Mouse (Mus musculus) layer of hippocampus, adult 8-10 months (tissue): ENCODE measurements around the gene Clcnka. TPM values are rescaled to one million over a fixed set of nuclear protein-coding genes. Genes with fewer than 3 reads are reported as not detected.

Experiments used
- DNase-seq, 2 experiments: peaks; one replicate each; pipeline ENCODE4 v3.0.0; 2022; ENCODE audit warnings: low spot score in 2 of 2
- total RNA-seq, 4 experiments: library from RNA; stranded (reverse); gene quantifications; 2 replicates each; pipeline ENCODE4 v1.2.4; 2022

Gene Clcnka
- total RNA-seq, 4 experiments from 2014 or later, result not detected

DNA sequence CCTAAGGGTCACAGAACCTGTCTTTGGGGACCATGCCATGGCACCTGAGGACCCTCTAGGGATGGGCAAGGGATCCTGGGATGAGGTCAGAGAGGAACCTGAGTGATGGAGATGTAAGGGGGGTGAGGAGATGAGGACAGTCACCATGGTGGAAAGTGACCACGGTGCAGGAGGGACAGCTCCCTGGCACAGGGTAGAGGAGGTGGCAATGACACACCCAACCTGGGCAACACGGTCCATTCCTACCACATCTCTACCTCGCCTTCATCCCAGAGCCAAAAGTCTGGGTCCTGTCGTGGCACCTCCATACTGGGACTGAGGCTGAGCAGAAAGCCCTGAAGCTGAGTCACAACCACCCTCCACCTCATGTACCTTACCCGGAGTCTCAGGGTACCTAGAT lies 24.3 kb upstream of the Clcnka start:
- DNase-seq, result no peak

DNA sequence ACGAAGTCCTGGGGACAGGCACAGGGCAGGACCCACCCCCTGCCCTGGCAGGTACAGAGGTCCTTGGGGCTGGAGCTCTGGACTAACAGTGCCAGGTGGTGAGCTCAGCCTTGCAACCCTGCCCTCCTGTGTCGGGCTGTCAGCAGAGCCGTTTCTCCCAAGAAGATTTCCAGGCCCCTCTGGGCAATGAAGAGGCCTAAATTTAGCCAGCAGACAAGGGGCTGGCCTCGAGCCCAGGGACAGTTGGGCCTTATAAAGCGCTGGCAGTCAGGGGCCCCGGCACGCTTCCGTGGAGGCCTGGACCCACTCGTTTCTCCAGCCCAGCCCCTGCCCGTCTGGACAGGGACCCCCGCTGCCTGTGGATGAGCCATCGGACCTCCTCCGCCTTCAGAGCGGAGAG lies 22.9 kb upstream of the Clcnka start:
- DNase-seq, result no peak

DNA sequence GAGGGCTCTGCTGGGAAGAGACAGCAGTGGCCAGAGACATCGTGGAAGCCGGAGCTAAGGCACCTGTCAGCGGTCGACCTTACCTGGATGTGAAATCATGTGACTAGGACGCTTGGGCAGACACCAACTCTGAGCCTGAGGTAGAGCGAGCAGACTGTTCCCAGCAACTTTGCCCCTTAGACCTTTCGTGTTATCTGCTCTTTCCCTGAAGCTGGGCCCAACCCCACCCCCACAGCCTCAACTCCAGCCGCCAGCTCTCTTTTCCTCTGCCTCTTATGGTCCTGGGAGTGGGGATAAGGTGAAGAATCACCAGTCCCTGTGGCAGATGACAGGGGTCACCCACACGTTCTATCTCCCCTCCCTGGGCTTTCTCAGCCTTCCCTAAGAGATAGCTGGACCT lies 22.4 kb upstream of the Clcnka start:
- DNase-seq, result no peak

DNA sequence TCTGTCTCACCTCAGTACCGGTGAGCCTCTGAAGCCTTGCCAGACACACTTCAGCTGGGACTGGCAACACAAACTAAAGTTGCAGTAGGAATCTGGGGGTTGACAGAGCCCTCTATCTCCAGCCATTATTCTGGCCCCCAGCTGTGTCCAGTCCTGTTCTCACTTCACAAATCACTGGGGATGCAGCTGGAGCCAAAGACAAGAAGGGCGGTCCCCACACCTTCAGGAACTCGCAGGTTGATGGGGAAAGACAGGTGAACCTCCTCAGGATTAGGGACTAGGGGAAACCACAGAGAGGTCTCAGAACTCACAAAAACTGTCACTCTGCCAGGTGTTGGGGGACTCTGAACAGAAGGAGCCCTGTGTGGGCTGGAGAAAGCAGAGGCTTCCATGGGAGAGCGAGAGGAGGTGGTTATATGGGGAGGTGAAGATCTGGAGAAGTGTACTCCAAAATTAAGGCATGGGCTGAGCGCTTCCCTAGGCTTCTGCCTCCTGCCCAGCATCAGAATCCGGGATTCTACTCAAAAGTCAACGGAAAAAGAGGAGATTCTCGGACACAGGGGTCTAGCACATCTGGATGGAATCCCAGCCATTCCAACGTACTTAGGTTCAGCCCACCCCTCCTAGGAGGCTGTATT lies 21.8 kb upstream of the Clcnka start, which contains the start of gene Hspb7:
TSS of gene Hspb7 (plus strand) at position 588 of the 638 bp plus-strand sequence.
- DNase-seq, result no peak

DNA sequence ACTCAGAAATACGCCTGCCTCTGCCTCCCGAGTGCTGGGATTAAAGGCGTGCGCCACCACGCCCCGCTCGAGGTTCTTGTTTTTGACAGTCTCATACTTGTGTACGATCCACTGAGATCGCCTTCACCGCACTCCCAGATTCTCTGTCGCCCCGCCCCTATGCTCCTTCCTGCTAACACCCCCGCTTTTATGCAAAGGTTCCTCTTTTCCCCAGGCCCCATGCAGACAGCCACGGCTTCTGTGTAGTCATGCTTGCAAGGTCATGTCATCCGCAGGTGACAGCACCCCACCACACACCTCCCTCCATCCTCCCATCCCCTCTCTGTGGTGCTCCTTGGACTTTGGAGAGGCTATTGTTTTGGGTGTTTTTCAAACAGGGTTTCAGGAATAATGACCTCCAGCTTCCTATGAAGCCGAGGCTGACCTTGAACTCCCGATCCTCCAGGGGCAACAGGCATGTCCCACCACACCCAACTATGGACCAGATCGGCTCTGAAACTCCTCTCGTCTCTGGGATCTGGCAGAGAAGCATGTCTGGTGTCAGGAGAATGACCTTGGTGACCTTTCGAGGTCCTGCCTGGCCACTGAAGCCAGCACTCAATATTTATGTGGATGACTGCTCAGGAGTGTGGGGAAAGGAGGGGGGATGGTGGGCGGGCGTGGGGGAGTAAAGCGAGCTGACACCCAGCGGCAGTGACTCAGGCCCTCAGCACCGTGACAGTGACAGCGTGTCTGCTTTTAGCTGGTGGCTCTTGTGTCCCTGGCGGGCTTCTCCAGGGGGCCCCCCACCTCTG lies 21.1 kb upstream of the Clcnka start:
- DNase-seq, result no peak

DNA sequence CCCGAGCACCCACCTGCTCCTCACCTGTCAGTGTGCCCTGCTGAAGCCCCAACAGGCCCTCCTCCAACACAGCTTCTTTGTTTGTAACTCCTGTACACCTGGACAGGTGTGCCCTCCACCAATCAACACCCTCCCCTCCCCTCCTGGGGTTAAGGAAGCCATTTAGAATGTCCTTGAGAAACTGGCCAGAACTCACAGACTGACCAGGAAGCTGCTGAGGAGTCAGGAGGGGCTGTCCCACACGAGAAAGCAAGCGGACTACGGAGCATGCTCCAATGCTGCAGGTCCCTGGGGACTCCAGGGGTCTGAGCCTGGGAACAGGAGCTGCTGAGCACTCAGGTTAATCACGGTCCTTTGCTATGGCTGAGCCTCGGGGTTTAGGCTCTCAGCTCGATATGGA lies 17.4 kb upstream of the Clcnka start, which contains the start of gene Clcnkb:
TSS of gene Clcnkb (minus strand) at position 91 of the 400 bp plus-strand sequence.
- DNase-seq, result no peak

DNA sequence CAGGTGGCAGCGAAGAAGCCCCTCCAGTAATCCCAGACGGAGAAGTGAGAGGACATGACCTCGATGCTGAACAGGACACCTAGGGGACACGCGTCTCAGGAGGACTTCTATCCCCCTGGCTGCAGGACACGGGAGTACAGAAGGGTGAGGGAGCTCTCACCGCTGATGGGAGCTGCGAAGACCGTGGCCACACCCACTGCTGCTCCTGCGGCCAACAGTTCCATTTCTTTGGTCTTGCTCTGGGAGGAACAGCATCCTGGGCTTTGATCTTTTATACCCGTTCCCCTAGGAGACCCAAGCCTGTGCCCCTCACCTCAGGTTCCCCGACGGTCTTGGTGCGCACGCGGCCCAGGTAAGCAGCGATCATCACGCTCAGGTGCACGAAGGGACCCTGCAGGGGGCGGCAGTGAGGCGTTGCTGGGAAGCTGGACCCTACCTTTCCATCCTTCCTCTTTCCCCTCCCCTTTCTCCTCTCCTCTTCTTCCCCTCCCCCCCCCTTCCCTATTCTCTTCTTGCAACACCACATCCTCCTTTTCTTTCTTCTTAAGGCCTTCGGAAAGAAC lies 13.0 kb upstream of the Clcnka start:
- DNase-seq, result no peak

DNA sequence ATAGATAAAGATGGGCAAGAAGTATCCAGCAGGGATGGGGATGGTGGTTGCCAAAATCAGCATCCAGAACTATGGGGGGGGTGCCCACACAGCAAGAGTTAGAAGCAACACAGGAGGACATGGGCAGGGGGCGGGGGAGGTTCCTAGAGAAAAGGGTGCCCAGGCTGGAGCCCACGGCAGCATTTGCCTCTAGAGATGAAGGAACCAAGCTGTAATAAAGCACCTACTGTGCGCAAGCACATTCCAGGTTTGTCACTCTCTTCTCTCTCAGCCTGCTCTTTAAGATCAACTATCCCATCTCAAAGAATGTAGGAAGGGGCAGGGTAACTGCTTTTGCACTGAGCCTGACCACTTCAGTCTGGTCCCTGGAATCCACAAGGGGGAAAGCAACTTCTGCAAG lies 10.1 kb upstream of the Clcnka start:
- DNase-seq, result no peak

DNA sequence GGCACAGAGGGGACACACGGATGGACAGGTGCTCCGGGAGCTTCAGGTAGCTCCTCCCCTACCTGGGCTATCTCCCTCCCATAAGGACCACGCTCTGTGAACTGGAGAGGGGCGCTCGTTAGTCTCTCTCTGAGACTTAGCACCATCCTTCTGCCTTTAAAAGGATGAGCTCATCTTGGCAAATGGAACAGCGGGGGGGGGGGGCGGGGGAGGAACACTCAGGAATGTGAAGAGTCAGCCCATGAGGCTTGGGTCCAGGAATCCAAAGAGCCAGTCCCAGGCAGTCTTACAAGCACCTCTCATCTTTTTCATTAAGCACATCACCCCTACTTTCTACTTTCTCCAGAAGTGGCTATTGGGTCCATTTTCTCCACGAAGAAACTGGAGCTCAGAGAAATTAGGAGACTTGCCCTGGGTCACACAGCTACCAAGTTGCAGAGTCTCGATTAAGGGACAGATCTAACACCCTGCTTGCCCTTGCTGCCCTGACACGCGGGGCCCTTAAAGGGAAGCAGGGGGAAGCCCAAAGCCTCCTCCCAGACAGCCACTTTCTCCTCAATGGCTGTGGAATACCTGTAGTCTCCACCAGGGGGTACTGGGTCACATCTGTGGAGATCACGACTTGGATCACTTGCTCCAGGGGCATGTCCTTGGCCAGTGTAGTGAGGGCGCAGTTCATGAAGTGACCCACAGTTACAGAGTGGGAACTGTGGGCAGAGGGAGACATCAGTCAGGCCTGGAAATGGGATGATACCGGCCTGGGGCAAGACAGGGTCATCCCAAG lies 8.2 kb upstream of the Clcnka start:
- DNase-seq, result no peak

DNA sequence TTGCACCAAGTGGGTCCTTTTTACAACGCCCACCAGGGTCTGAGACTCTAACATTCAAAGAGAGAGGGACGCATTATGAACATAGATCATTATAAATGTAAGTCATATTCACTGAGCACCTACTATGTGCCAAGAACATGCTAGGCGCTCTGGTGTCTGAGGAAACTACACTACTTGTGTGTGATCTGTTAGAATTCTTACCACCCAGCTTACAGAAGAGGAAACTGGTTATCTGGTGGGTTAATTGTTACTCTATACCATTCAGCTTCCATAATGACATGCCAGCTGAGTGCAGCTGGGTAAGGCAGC lies 6.7 kb upstream of the Clcnka start:
- DNase-seq, result no peak

DNA sequence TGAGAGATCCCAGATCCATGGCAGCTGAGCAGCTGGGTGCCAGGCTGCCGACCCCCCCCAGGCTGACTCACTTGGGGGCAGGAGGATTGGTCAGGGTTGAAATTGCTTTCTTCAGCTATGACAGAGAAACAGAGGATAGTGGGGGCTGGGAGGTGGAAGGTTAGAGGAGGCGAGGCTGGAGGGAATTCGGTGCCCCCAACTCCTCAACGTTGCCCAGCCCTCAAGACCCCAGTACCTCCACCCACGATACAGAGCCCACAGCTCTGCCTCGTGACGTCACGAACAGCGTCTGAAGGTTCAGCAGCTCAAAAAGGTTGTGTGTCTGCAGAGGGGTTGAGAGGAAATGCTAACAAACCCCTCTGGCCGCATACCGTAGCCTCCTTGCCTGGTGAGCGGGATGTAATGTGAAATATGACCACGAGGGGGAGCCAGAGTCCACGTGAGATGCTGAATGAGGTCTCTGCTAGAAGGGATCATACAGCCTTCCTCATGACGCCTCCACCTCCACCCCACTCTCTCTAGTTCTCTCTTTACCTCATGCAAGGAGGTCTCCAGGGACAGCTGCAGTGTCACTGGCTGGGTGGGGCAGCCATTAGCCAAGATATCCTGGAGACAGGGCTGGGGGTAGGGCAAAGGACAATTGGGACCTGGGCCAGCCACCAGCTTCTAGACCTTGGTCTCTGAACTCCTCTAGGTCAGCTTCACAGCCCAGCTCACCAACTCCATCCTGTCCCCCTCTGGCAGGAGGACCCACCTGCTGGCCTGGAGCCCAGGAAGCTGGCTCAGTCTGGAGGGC lies 6.2 kb upstream of the Clcnka start:
- DNase-seq, result peak; percentile 82 to 92

DNA sequence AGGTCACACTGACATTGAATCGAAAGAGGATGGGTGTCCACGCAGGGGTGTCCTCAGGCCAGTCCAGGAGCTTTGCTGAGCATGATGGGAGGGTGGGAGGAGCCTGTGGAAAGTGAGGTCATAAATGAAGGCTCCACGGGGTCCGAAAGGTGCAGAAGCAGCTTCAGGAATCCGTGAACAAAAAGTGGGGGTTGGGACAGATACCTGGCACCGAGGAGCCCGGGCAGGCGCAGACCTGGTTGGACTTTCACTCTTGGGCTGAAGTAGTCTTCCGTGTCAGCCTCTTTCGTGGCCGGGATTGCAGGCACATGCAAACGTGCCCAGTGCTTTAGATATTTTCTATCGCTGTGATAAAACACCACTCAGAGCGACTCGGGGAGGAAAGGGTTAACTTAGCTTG lies 1.6 kb upstream of the Clcnka start:
- no peak for DNase-seq

DNA sequence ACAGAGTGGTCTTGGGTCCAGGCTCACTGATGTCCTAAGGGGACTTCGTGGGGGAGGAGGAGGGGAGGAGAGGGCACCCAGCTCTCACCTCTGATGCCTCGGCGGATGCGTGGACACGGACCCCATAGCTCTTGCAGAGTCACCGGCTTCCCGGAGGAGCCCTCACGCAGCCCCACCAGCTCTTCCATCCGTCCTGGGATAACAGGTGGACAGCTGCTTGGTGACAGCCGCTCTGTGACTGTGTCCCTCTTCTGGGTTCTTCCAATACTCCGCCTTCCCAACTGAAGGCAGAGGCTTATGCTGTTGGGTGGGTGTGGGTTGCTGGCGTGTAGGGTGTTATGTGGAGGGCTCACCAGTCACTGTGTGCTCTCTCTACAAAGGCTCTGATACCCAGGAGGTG lies 663 bp downstream of the Clcnka start:
- no peak for DNase-seq

DNA sequence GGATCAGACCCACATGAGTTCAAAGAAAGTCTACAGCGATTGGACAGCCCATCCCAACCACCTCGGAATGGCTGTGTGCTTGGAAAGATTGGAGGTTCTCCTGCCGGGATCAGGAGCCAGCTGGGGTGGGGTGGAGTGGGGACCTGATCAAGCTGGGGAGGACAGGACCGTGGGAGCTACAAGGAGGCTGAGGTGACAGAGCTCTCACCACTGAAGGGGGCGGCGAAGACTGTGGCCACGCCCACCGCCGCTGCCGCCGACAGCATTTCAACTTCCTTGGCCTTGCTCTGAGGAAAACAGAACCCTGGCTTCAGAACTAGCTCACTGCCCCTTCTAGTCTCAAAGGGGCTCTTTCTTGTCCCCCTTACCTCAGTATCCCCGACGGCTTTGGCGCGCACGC lies 3.8 kb downstream of the Clcnka start:
- no peak for DNase-seq

DNA sequence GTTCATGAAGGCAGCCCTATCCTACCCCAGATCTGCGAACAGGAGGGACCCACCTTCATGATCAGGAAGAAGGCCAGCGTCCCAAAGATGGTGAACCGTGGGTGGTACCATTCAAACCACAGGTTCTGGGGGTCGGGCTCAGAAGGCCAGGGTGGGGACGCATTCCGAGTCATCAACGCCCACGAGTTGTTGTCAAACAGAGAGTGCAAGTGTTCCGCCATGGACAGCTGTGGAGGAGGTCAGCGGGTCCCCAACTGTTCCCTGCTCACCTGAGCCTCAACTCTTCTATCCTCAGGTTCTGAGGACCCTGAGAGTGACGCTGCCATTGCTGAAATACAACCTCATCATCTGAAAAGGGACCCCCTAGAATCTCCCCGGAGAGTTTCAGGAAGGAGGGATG lies 7.2 kb downstream of the Clcnka start:
- no peak for DNase-seq

DNA sequence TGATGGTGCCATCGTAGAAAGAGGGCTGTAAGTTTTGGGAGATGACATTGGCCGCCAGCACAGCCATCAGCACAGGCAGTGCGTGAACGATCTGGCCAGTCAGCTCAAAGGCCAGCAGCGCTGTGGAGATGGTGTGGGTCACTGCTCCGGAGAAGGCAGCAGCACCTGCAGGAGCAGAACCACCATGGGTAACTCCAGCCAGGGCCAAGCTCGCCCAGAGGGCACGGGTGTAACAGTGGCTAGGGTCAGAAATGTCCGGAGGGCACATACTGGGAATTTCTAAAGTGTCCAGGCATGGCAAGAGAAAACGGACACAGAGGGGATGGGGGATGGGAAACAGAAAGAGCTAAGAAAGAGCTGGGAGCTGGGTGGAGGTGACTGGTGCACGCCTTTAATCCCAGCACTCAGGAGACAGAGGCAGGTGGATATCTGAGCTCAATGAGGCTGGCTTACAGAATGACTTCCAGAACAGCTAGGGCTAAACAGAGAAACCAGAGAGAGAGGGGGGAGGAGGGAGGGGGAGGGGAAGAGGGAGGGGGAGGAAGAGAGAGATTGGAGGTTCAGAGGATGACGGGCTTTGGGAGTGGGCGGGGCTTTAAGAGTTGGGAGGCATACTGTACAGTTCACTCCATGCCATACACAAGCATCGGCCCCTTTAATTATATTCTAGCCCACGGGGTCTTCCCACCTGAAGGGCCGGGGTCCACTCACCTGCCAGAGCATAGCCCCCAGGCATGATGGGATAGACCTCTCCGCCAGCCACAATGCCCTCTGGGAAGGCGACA lies 9.0 kb downstream of the Clcnka start:
- no peak for DNase-seq

DNA sequence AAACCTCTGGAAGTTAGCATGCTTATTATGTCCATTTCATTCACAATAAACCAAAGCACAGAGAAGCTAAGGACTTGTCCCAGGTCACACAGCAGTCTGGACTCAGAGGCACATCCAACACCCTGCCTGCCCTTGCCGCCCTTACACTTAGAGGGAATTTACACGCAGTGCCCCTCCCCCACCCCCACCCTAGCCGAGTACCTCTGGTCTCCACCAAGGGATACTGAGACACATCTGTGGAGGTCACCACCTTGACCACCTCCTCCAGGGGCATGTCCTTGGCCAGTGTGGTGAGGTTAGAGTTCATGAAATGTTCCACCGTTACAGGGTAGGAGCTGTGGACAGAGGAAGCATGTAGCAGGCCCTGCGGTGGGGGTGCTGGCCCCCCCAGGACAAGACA lies 10.6 kb downstream of the Clcnka start:
- no peak for DNase-seq

DNA sequence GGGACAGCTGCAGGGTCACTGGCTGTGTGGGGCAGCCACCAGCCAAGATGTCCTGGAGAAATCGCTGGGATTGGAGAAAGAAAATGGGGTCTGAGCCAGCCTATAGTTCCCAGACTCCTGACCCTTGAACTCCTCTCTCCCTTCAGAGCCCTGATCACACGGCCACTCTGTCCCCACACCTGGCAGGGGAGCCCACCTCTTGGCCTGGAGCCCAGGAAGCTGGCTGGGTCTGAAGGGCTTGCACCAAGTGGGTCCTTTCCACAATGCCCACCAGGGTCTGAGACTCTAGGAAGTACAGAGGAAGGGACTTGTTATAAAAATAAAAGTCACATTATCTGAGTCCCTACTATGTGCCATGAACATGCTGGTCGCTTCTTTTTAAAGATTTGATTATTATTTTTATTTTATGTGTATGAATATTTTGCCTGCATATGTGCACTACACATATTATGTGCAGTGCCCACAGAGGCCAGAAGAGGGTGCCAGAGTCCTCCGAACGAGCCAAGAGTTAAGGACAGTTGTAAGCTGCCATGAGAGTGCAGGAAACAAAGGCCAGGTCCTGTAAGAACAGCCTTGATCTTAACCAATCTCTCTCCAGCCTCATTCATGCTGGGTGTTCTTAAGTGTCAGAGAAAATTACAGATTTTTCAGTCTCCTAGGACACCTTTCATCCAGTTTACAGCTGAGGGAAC lies 11.3 kb downstream of the Clcnka start:
- peak in 1 of 2 experiments; percentile 66 for DNase-seq

DNA sequence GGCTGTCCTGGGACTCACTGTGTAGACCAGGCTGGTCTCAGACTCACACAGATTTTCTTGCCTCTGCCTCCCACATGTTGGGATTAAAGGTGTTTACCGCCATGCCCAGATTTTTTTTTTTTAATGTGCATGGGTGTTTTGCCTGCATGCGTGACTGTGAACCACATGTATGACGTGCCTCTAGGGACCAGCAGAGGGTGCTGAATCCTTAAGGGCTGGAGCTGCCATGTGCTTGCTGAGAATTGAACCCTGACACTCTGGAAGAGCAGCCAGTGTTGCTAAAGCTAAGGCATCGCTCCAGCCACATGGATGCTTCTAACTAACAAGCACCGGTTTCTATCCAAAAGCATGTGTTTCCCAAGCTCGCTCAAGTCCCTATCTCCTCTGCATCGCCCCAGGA lies 12.4 kb downstream of the Clcnka start:
- no peak for DNase-seq

DNA sequence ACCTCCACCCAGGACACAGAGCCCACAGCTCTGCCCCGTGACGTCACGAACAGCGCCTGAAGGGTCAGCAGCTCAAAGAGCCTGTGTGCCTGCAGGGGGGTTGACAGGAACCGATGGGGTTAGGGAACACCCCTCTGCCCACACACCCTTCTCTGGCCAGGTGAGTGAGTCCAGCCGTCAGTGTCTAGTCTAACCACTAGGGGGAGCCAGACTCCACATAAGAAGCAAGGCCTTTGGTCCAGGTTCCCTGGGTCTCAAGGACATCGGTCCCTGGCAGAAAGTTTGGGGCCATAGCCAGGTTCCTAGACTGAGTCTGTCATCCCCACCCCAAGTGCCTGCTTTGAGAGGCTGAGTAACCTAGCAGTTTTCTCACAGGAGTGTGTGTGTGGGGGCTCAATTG lies 13.2 kb downstream of the Clcnka start:
- no peak for DNase-seq
